Mouse (Mus musculus) forebrain, embryonic 11.5 days (tissue): Measurements from ENCODE around the gene Chd8. TPM values are rescaled to one million over a fixed set of nuclear protein-coding genes. Genes with fewer than 3 reads are reported as not detected.
A peak's percentile ranks its signal among the peaks of the same experiment; 100 is the strongest.

Source experiments
- ATAC-seq: fragments of 200-750 bp; cut with Nextera tagmentation; replicated peaks from 2 replicates; pipeline ENCODE4 v1.8.0; 2017; ENCODE audit warnings: moderate TSS enrichment; ENCODE audit not compliant: low FRiP score
- DNase-seq: peaks from one replicate; pipeline ENCODE4 v3.0.0-alpha.2; 2017; ENCODE audit warnings: low spot score
- H3K27ac ChIP-seq: fragments of 300-500 bp; sonication (generic); 2 replicates; pipeline ENCODE4 v1.5.1; 2014; ENCODE audit warnings: low read depth, low read length
- H3K27me3 ChIP-seq: fragments of 300-500 bp; sonication (generic); 2 replicates; pipeline ENCODE4 v1.6.1; 2014; ENCODE audit warnings: mild to moderate bottlenecking, low read length, mixed read lengths; ENCODE audit not compliant: control insufficient read depth, insufficient read depth
- H3K36me3 ChIP-seq: fragments of 300-500 bp; sonication (generic); 2 replicates; pipeline ENCODE4 v1.6.1; 2014; ENCODE audit warnings: mild to moderate bottlenecking, low read length, moderate library complexity, mixed read lengths; ENCODE audit not compliant: control insufficient read depth, insufficient read depth
- H3K4me1 ChIP-seq: fragments of 300-500 bp; sonication (generic); replicated peaks from 2 replicates; pipeline ENCODE4 v1.6.1; 2014; ENCODE audit warnings: low read length, mixed read lengths; ENCODE audit not compliant: control insufficient read depth, insufficient read depth
- H3K4me2 ChIP-seq: fragments of 300-500 bp; sonication (generic); 2 replicates; pipeline ENCODE4 v1.6.1; 2014; ENCODE audit warnings: low read depth, mild to moderate bottlenecking, low read length, moderate library complexity, mixed read lengths; ENCODE audit not compliant: severe bottlenecking
- H3K4me3 ChIP-seq: fragments of 300-500 bp; sonication (generic); 2 replicates; pipeline ENCODE4 v1.5.1; 2014; ENCODE audit warnings: low read depth, low read length
- H3K9ac ChIP-seq: fragments of 300-500 bp; sonication (generic); 2 replicates; pipeline ENCODE4 v1.6.1; 2014; ENCODE audit warnings: low read length
- H3K9me3 ChIP-seq: fragments of 300-500 bp; sonication (generic); 2 replicates; pipeline ENCODE4 v1.6.1; 2016; ENCODE audit warnings: low read length, mixed read lengths; ENCODE audit not compliant: control insufficient read depth
- WGBS: fragments of 180-500 bp; shearing (Covaris S2); extraction: QIAGEN DNeasy Blood & Tissue Kit; methylation state at CpG from one replicate; pipeline ENCODE4 v1.1.7; 2014; 5-methylcytosine and 5-hydroxymethylcytosine counted together
- polyA plus RNA-seq: library from polyadenylated mRNA; unstranded; fragments of >200 nt; fragmentation: Nextera tagmentation; extraction: Ambion mirVana; gene quantifications from 2 replicates; pipeline ENCODE4 v1.2.1, GENCODE M21; 2014

Gene Chd8
- polyA plus RNA-seq, 1 experiment from 2014 or later, result 62.9 TPM

DNA sequence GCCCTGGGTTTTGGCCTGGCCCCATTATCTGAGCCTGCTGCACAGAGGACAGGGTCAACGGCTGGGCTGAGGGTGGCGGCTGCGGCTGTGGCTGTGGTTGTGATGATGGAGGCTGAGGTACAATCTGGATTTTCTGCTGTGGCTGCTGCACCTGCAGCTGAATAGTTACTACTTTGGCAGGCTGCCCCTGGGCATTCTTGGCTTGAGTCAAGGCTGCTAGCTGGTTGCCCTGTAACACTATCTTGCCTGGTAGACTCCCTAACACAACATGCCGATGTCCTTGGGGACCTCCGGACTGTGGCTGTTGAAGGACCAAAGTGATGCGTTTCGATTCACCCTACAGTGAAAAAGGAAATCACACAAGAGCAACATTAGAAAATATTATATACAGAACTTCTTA is 22.4 kb downstream of the Chd8 start:
- no peaks in the 10 kb centered on the region for H3K9me3 ChIP-seq
- no peaks in the 10 kb centered on the region for H3K27me3 ChIP-seq
- H3K36me3 ChIP-seq, result peaks cover 17% of the 10 kb centered on the region
- 96% methylated on average over 7 of the region's 7 CpGs for WGBS
- no peak overlapping the region for H3K4me2 ChIP-seq
- H3K4me3 ChIP-seq, result no peak overlapping the region
- no peak overlapping the region for H3K9ac ChIP-seq
- H3K27ac ChIP-seq, result no peak overlapping the region
- ATAC-seq (no peak), DNase-seq (no peak)
- H3K4me1 ChIP-seq, result no peaks in the 10 kb centered on the region

DNA sequence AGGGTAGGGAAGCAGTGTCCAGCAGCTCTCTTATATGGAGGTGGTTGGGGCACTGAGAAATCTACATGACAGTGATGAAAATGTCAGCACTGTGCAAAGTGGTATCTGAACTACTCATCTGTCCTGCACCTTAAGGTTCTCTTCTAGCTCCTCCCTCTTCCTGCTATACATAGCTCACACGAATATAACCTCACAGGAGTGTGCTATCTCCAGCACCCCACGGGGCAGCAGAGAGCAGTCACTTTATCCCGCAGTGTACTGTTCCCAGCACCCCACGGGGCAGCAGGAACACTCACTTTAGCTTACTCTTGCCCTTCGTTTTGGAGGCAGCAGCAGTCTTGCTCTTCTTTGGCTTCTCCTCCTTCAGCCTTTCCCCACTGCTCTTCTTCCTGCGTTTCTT is 25.3 kb downstream of the Chd8 start:
- Histone ChIP-seq H3K4me1 (no peaks in the 10 kb centered on the region), H3K9me3 (no peaks in the 10 kb centered on the region), H3K27me3 (no peaks in the 10 kb centered on the region), H3K4me3 (no peak overlapping the region), H3K36me3 (peaks cover 20% of the 10 kb centered on the region), H3K9ac (no peak overlapping the region), H3K27ac (no peak overlapping the region), H3K4me2 (no peak overlapping the region)
- DNase-seq (no peak), ATAC-seq (no peak)
- 83% methylated on average over 6 of the region's 6 CpGs for WGBS

DNA sequence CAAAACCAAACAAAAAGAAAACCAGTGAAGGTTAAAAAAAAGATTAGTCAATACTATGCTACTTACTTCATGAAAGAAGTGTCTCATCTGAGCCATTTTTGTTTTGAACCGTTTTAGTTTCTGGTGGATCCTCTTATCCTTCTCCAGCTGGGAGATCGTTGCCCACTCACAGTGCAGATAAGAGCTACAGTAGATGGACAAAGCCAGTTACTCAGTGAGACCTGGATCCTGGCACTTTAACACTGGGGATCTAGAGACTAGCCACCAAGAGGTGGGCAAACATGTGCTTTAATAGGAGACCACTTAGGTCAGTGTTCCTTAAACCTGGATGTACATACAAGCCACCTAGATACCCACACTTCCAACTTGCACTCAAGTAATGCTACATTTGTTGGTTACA is 31.6 kb downstream of the Chd8 start:
- H3K4me1 ChIP-seq, result no peaks in the 10 kb centered on the region
- peaks cover 13% of the 10 kb centered on the region; the same call in 1 of the 2 replicates for H3K36me3 ChIP-seq
- ATAC-seq (no peak), DNase-seq (no peak)
- no peak overlapping the region for H3K27ac ChIP-seq
- H3K27me3 ChIP-seq, result no peaks in the 10 kb centered on the region
- H3K4me2 ChIP-seq, result no peak overlapping the region
- no peak overlapping the region for H3K4me3 ChIP-seq
- 94% methylated on average over 2 of the region's 2 CpGs for WGBS
- no peak overlapping the region for H3K9ac ChIP-seq
- no peaks in the 10 kb centered on the region for H3K9me3 ChIP-seq

DNA sequence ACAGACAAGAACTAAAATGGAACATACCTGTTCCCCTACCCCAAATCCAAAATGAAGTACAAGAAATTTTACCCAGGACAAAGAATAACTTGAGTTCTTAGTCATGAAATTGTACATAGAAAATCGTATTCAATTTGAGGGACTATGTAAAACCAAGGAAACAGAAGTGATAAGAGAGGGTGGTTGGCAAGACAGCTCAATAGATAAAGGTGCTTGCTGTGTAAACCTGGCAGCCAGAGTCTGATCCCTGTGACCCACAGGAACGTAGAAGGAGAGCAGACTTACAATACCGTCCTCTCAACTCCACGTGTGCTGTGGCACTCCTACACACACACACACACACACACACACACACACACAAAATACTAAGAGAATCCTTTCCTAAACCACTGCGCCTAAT is 40.3 kb downstream of the Chd8 start:
- Histone ChIP-seq H3K36me3 (peaks cover 27% of the 10 kb centered on the region), H3K4me1 (no peaks in the 10 kb centered on the region), H3K27ac (no peak overlapping the region), H3K27me3 (no peaks in the 10 kb centered on the region), H3K4me3 (no peak overlapping the region), H3K4me2 (no peak overlapping the region), H3K9ac (no peak overlapping the region), H3K9me3 (no peaks in the 10 kb centered on the region)
- DNase-seq (no peak), ATAC-seq (no peak)
- WGBS, result 93% methylated on average over 5 of the region's 5 CpGs

- no peak for DNase-seq
- Histone ChIP-seq H3K4me2 (no peak overlapping the region), H3K27ac (no peak overlapping the region), H3K27me3 (no peaks in the 10 kb centered on the region), H3K36me3 (peaks cover 8% of the 10 kb centered on the region; the same call in 1 of the 2 replicates), H3K4me3 (no peak overlapping the region), H3K4me1 (0 out of 2 replicates have a peak, but pooled peaks cover 4% of the 10 kb centered on the region), H3K9ac (no peak overlapping the region), H3K9me3 (no peaks in the 10 kb centered on the region)
- no peak for ATAC-seq
- WGBS, result 96% methylated on average over 4 of the region's 4 CpGs
These were observed 58.2 kb downstream of the Chd8 start for GRCm38 (mm10) chr14:52199412-52199811.

GRCm38 (mm10) chr14:52198141-52198540 is 59.4 kb downstream of the Chd8 start:
- Histone ChIP-seq H3K27me3 (no peaks in the 10 kb centered on the region), H3K36me3 (peaks cover 8% of the 10 kb centered on the region; the same call in 1 of the 2 replicates), H3K4me2 (peak overlapping the region; percentile 72; the same call in 1 of the 2 replicates), H3K9me3 (no peaks in the 10 kb centered on the region), H3K4me1 (0 out of 2 replicates have a peak, but pooled peaks cover 4% of the 10 kb centered on the region), H3K9ac (no peak overlapping the region), H3K4me3 (peak overlapping the region; percentile 98; the same call in 1 of the 2 replicates), H3K27ac (no peak overlapping the region)
- no peak for DNase-seq
- WGBS, result 17% methylated on average over 3 of the region's 3 CpGs
- no peak for ATAC-seq

DNA sequence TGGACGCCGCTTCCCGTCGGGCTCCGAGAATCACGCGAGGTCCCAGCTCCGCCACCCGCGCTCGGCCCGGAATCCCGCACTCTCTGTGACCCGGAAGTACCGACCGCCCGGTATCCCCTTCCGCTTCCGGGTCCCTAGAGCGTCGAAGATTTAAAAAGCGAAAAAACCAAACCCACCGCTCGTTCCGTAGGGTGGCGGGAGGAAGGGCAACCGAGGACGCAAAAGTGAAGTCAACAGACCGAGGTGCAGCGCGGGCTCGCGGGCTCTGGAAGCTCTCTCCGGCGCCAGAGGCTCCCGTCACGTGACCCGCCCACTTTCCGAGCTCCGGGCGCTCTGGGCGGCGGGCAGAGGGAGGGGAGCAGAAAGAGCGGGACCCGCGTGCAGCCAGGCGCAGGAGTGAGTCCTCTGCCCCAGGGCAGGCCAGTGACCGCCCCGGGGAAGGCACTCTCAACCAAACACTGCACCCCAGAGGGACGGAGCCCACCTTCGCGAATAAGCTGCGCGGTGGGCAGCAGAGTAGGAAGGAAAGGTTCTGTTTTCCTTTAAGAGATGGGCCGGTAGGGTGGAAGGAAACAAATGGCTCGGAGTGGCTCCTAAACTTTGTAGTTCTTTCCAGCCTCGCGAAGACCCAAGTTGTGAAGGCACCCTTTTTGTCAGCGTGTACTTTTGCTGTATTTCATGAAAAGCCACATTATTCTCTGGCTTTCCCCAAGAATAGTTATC is 60.3 kb downstream of the Chd8 start, which contains the start of gene Supt16:
Gene Supt16, minus strand, starts transcription at position 261 of the 723 bp plus-strand sequence.
- peak within 1 kb of the TSS; percentile 98 for H3K9ac ChIP-seq
- ATAC-seq (peak; percentile 96), DNase-seq (peak; percentile 94)
- under 1% methylated on average over 55 of the region's 59 CpGs for WGBS
- H3K4me3 ChIP-seq, result peak within 1 kb of the TSS; percentile 98
- peak within 1 kb of the TSS; percentile 99 for H3K27ac ChIP-seq
- no peaks in the 10 kb centered on the region for H3K9me3 ChIP-seq
- peaks cover 8% of the 10 kb centered on the region; the same call in 1 of the 2 replicates for H3K36me3 ChIP-seq
- no peaks in the 10 kb centered on the region for H3K27me3 ChIP-seq
- H3K4me1 ChIP-seq, result 0 out of 2 replicates have a peak, but pooled peaks cover 4% of the 10 kb centered on the region
- H3K4me2 ChIP-seq, result peak within 1 kb of the TSS; percentile 72

DNA sequence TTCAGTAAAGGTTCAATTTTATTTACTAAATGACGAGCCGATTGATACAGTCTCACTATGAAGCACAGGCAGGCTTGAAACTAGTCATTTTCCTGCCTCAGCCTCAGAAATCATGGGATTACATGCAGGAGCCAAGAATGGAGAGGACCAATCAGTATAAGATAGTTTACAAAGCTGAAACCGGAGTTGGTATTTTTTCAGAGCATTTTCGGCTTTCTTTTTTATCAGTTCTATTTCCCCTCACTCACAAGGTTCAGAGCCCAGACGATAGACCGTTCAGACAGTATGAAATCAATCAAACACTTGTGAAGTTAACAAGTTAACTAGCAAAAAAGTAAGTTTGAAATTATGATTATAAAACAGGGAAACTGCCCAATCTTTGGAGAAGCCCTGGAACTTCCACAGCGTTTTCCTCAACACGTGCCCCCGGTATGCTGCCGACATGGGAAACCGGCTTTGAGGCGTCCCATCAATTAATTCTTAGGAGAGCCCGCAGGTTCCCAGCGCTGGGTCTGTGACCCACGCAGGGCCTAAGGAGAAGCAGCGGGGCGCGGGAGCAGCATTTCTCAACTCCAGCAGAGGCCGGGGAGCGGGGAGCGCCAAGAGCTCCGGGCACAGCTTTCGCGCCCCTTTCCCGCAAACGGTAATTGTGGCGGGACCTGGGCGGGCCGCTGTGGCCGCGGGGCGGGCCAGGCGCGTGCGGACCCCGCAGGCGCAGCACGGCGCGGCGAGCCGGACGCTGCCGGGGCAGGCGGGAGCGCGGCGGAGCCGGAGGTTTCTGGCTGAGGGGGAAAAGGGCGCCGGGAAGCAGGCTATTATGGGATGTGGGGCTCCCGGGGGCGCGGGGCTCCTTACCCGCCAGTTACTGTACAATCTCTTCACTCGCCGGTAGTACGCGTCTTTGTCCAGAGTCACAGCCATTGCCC is 61.1 kb downstream of the Chd8 start:
- peak; percentile 74 for DNase-seq
- Histone ChIP-seq H3K4me1 (0 out of 2 replicates have a peak, but pooled peaks cover 4% of the 10 kb centered on the region), H3K9ac (peak overlapping the region; percentile 98), H3K9me3 (no peaks in the 10 kb centered on the region), H3K27me3 (no peaks in the 10 kb centered on the region), H3K36me3 (peaks cover 8% of the 10 kb centered on the region; the same call in 1 of the 2 replicates), H3K4me2 (peak overlapping the region; percentile 72), H3K4me3 (peak overlapping the region; percentile 98), H3K27ac (peak overlapping the region; percentile 99)
- ATAC-seq, result no peak; the same call in 1 of the 2 replicates
- WGBS, result 1% methylated on average over 42 of the region's 59 CpGs
